Mouse (Mus musculus): ENCODE results near the gene Stra8. TPM values are rescaled to one million over a fixed set of nuclear protein-coding genes. Genes with fewer than 3 reads are reported as not detected.
A peak's percentile ranks its signal among the peaks of the same experiment; 100 is the strongest.

Stra8 gene
- total RNA-seq (2017) = not detected in 3 replicates

- no peak for ATAC-seq (replicated peaks; ENCODE audit: insufficient number of reproducible peaks, low FRiP score, low TSS enrichment, poor library complexity, severe bottlenecking)
These were observed at the start of gene Stra8 for GRCm38 (mm10) chr6:34919956-34920355. Stra8 (plus strand) TSS chr6:34920163.

- ATAC-seq (replicated peaks; ENCODE audit: insufficient number of reproducible peaks, low FRiP score, low TSS enrichment, poor library complexity, severe bottlenecking) = no peak
These were observed 49.2 kb upstream of the Stra8 start for GRCm38 (mm10) chr6:34870724-34871123.

GRCm38 (mm10) chr6:34871929-34872328 lies 48.0 kb upstream of the Stra8 start:
- ATAC-seq (replicated peaks; ENCODE audit: insufficient number of reproducible peaks, low FRiP score, low TSS enrichment, poor library complexity, severe bottlenecking) = no peak

- no peak for ATAC-seq (replicated peaks; ENCODE audit: insufficient number of reproducible peaks, low FRiP score, low TSS enrichment, poor library complexity, severe bottlenecking)
These were observed 47.1 kb upstream of the Stra8 start for GRCm38 (mm10) chr6:34872871-34873270.

- ATAC-seq (replicated peaks; ENCODE audit: insufficient number of reproducible peaks, low FRiP score, low TSS enrichment, poor library complexity, severe bottlenecking) = no peak
These were observed 45.7 kb upstream of the Stra8 start for GRCm38 (mm10) chr6:34874101-34874921.

- ATAC-seq (replicated peaks; ENCODE audit: insufficient number of reproducible peaks, low FRiP score, low TSS enrichment, poor library complexity, severe bottlenecking) = peak; percentile 20
These were observed 44.6 kb upstream of the Stra8 start for GRCm38 (mm10) chr6:34875268-34875761.

GRCm38 (mm10) chr6:34875966-34876834 lies 43.8 kb upstream of the Stra8 start:
- ATAC-seq (replicated peaks; ENCODE audit: insufficient number of reproducible peaks, low FRiP score, low TSS enrichment, poor library complexity, severe bottlenecking) = no peak

GRCm38 (mm10) chr6:34876835-34877156 lies 43.2 kb upstream of the Stra8 start:
- no peak for ATAC-seq (replicated peaks; ENCODE audit: insufficient number of reproducible peaks, low FRiP score, low TSS enrichment, poor library complexity, severe bottlenecking)

- ATAC-seq (replicated peaks; ENCODE audit: insufficient number of reproducible peaks, low FRiP score, low TSS enrichment, poor library complexity, severe bottlenecking) = peak; percentile 82
These were observed 42.2 kb upstream of the Stra8 start, which contains the start of gene Cyren for GRCm38 (mm10) chr6:34877509-34878321. Cyren (minus strand) TSS chr6:34878060.

- no peak for ATAC-seq (replicated peaks; ENCODE audit: insufficient number of reproducible peaks, low FRiP score, low TSS enrichment, poor library complexity, severe bottlenecking)
These were observed 40.7 kb upstream of the Stra8 start for GRCm38 (mm10) chr6:34879101-34879740.

GRCm38 (mm10) chr6:34879911-34880475 lies 40.0 kb upstream of the Stra8 start:
- ATAC-seq (replicated peaks; ENCODE audit: insufficient number of reproducible peaks, low FRiP score, low TSS enrichment, poor library complexity, severe bottlenecking) = no peak

GRCm38 (mm10) chr6:34884724-34885123 lies 35.2 kb upstream of the Stra8 start:
- no peak for ATAC-seq (replicated peaks; ENCODE audit: insufficient number of reproducible peaks, low FRiP score, low TSS enrichment, poor library complexity, severe bottlenecking)

GRCm38 (mm10) chr6:34887131-34887850 lies 32.7 kb upstream of the Stra8 start:
- no peak for ATAC-seq (replicated peaks; ENCODE audit: insufficient number of reproducible peaks, low FRiP score, low TSS enrichment, poor library complexity, severe bottlenecking)

GRCm38 (mm10) chr6:34889185-34889584 lies 30.8 kb upstream of the Stra8 start:
- ATAC-seq (replicated peaks; ENCODE audit: insufficient number of reproducible peaks, low FRiP score, low TSS enrichment, poor library complexity, severe bottlenecking) = no peak

GRCm38 (mm10) chr6:34895569-34895968 lies 24.4 kb upstream of the Stra8 start:
- no peak for ATAC-seq (replicated peaks; ENCODE audit: insufficient number of reproducible peaks, low FRiP score, low TSS enrichment, poor library complexity, severe bottlenecking)

GRCm38 (mm10) chr6:34896168-34896780 lies 23.7 kb upstream of the Stra8 start:
- no peak for ATAC-seq (replicated peaks; ENCODE audit: insufficient number of reproducible peaks, low FRiP score, low TSS enrichment, poor library complexity, severe bottlenecking)

GRCm38 (mm10) chr6:34899127-34899526 lies 20.8 kb upstream of the Stra8 start:
- ATAC-seq (replicated peaks; ENCODE audit: insufficient number of reproducible peaks, low FRiP score, low TSS enrichment, poor library complexity, severe bottlenecking) = no peak
